Mouse (Mus musculus) brown adipose tissue, adult 24 weeks (tissue): ENCODE measurements around the gene Sqstm1. TPM values are rescaled to one million over a fixed set of nuclear protein-coding genes. Genes with fewer than 3 reads are reported as not detected.
"Not testable (repeated sequence)": the region's sequence is repeated elsewhere in the genome, so short reads cannot be mapped to it uniquely, and the experiment has no call there.

Source experiments
- H3K27ac ChIP-seq: fragments of 200-500 bp; replicated peaks from 2 replicates; pipeline ENCODE4 v1.5.1; 2012; ENCODE audit warnings: low read depth, mild to moderate bottlenecking, low read length
- H3K4me1 ChIP-seq: fragments of 200-500 bp; 2 replicates; pipeline ENCODE4 v1.6.1; 2012; ENCODE audit warnings: low read length, mixed read lengths; ENCODE audit not compliant: control insufficient read depth, insufficient read depth, insufficient read length
- H3K4me3 ChIP-seq: fragments of 200-500 bp; 2 replicates; pipeline ENCODE4 v1.5.1; 2012; ENCODE audit warnings: low read depth, mild to moderate bottlenecking, low read length, moderate library complexity; ENCODE audit not compliant: insufficient read depth
- polyA plus RNA-seq: library from polyadenylated mRNA; stranded (reverse); fragments of >200 nt; gene quantifications from 2 replicates; pipeline ENCODE4 v1.2.4, GENCODE M21; 2012; ENCODE audit not compliant: missing spikeins, insufficient read depth, insufficient read length

The Sqstm1 gene
- polyA plus RNA-seq, 1 experiment: 235 TPM

DNA sequence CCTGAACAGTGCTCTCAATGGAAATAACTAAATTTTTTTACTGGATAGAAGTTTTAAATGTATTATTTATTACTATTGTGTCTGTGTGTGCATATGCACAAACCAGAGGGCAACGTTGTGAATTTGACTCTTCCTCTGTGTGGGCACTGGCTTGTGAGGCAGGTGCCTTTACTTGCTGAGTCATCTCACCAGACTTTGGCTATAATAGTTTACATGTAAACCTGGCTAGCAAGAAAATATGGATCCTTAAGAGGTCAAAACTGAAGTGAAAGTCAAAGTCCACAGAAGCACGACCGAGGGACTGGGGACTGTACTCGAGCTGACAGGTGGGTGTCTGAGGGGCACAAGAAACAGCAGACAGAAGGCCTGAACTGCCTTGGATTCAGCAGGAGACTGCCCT lies 27.9 kb downstream of the Sqstm1 start:
- no peaks in the 10 kb centered on the region for H3K4me1 ChIP-seq
- no peak overlapping the region for H3K27ac ChIP-seq

GRCm38 (mm10) chr11:50180478-50181231 lies 30.0 kb downstream of the Sqstm1 start:
- H3K4me3 ChIP-seq: no peak overlapping the region
- H3K4me1 ChIP-seq: no peaks in the 10 kb centered on the region
- H3K27ac ChIP-seq: no peak overlapping the region

More for the DNA sequence above, 27.9 kb downstream of the Sqstm1 start:
- H3K4me3 ChIP-seq: no peak overlapping the region

GRCm38 (mm10) chr11:50178532-50179488 lies 31.8 kb downstream of the Sqstm1 start:
- Histone ChIP-seq H3K27ac (no peak overlapping the region), H3K4me3 (no peak overlapping the region), H3K4me1 (peaks cover 4% of the 10 kb centered on the region; the same call in 1 of the 2 replicates)

- Histone ChIP-seq H3K27ac (no peak overlapping the region), H3K4me1 (peaks cover 4% of the 10 kb centered on the region; the same call in 1 of the 2 replicates), H3K4me3 (no peak overlapping the region)
Observed at GRCm38 (mm10) chr11:50177111-50177510, 33.5 kb downstream of the Sqstm1 start.

DNA sequence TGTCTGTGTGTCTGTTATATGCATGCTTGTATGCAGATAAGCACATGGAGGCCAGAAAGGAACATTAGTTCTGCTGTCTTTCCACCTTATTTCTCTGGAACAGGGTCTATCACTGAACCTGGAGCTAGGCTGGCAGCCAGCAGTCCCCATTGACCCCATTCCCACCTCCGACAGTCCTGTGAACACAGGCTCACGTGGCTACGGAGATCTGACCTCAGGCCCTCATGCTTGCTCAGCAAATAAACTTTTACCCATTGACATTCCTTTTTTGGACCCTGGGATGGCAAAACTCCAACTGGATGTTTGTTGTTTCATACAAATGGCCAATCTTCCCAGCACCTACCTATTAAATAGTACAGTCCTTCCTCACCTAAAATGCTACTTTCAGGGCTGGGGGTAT lies 34.3 kb downstream of the Sqstm1 start:
- Histone ChIP-seq H3K4me3 (no peak overlapping the region), H3K4me1 (peaks cover 4% of the 10 kb centered on the region; the same call in 1 of the 2 replicates), H3K27ac (no peak overlapping the region)

DNA sequence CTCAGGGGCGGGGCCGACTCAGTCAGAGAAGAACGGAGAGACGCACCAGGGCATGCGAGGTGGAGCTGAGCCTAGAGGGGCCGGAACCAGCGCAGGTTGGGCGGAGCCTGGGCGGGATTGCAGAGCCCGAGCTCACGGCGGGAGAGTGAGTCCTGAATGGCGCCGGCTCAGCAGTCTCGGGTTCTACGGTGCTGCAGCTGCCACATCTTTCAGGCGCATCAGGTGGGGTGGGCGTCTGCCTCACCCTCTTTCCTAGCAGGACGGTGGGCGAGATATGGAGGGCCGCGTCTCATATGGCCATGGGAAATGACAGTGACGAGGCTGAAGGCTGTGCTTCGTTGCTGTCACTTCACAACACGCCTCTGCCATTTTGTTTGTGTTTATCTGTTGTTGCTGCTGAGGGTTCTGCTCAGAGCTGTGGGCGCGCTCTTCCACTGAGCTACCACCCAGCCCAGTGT lies 35.9 kb downstream of the Sqstm1 start:
- H3K4me1 ChIP-seq: peaks cover 4% of the 10 kb centered on the region; the same call in 1 of the 2 replicates
- peak overlapping the region; percentile 74 for H3K4me3 ChIP-seq
- H3K27ac ChIP-seq: no peak overlapping the region

- Histone ChIP-seq H3K27ac (peak within 1 kb of the TSS; percentile 59), H3K4me3 (peak within 1 kb of the TSS; percentile 74)
- H3K4me1 ChIP-seq: not testable (repeated sequence)
Observed at GRCm38 (mm10) chr11:50174111-50174729, 36.4 kb downstream of the Sqstm1 start, which contains the start of gene Mrnip. TSS of gene Mrnip (plus strand) at chr11:50174444.

DNA sequence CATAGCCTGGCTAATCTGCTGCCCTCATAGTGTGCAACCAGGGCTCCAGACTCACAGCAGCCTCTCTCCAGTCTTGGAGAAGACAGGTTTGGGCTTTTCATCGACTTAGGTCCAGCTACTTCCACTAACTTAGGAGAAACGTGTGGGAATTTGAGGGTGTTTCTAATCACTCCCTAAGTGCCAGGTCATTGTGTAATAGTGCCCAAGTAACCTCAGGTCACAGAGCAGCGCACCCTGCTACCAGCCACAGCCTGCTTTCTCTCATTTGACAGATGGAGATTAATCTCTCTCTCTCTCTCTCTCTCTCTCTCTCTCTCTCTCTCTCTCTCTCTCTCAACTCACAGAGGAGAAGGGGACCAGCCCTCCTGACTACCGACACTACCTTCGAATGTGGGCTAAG lies 42.3 kb downstream of the Sqstm1 start:
- Histone ChIP-seq H3K4me3 (no peak overlapping the region), H3K27ac (no peak overlapping the region), H3K4me1 (no peaks in the 10 kb centered on the region)

- peak overlapping the region; percentile 18 for H3K27ac ChIP-seq
- peaks cover 4% of the 10 kb centered on the region; the same call in 1 of the 2 replicates for H3K4me1 ChIP-seq
- H3K4me3 ChIP-seq: no peak overlapping the region
Observed at GRCm38 (mm10) chr11:50162338-50163050, 48.1 kb downstream of the Sqstm1 start.

- Histone ChIP-seq H3K4me3 (no peak overlapping the region), H3K4me1 (peaks cover 4% of the 10 kb centered on the region; the same call in 1 of the 2 replicates), H3K27ac (peak overlapping the region; percentile 18)
Observed at GRCm38 (mm10) chr11:50161578-50162304, 48.9 kb downstream of the Sqstm1 start.

DNA sequence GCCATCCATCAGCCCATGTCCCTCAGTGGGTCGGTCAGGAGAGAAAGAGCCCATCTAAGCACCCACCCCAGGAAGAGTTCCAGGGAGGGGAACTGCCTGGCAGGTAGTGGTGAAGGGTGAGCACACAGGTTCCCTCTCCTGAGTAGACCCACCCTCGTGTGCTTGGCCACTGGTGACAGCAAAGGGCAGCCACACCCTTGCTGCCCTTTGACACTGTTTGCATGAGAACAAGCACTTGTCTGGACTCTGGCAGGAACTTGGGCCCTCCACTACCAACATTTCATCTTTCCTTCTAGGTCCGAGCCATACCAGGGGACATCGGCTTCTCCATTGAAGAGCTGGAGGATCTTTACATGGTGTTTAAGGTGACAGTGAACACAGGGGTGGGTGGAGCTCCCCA lies 51.3 kb downstream of the Sqstm1 start:
- Histone ChIP-seq H3K4me1 (peaks cover 4% of the 10 kb centered on the region; the same call in 1 of the 2 replicates), H3K27ac (no peak overlapping the region), H3K4me3 (no peak overlapping the region)

DNA sequence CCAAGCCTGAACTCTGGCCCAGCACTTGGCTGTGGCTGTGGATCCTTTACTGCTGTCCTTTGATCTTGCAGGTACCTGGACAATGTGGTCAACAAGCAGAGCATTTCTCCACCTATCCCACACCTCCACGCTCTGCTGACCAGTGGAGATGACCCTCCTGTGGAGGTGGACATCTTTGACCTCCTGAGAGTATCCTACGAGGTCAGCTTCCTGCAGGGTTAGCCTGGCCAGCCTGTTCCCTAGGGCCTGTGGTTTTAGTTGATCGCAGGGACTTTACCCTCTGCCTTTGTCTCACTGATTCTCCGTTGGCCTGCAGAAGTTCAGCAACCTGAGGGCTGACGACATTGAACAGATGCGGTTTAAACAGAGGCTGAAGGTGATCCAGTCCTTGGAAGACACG lies 52.3 kb downstream of the Sqstm1 start:
- peaks cover 4% of the 10 kb centered on the region; the same call in 1 of the 2 replicates for H3K4me1 ChIP-seq
- H3K27ac ChIP-seq: no peak overlapping the region
- no peak overlapping the region for H3K4me3 ChIP-seq

- H3K4me1 ChIP-seq: 0 out of 2 replicates have a peak, but pooled peaks cover under 1% of the 10 kb centered on the region
- H3K4me3 ChIP-seq: no peak overlapping the region
Observed at GRCm38 (mm10) chr11:50156725-50157258, 53.8 kb downstream of the Sqstm1 start.

More at GRCm38 (mm10) chr11:50156725-50157258, 53.8 kb downstream of the Sqstm1 start:
- H3K27ac ChIP-seq: no peak overlapping the region
